Mouse (Mus musculus) adrenal gland, postnatal 4 days (tissue): ENCODE measurements around the gene Kank1. TPM values are rescaled to one million over a fixed set of nuclear protein-coding genes. Genes with fewer than 3 reads are reported as not detected.
A peak's percentile ranks its signal among the peaks of the same experiment; 100 is the strongest.

Source experiments
- DNase-seq, 2 experiments: peaks; one replicate each; pipeline ENCODE4 v3.0.0; 2021 to 2022; ENCODE audit warnings: low spot score in 2 of 2, mixed read lengths in 2 of 2
- total RNA-seq, 2 experiments: library from RNA; stranded (reverse); gene quantifications; 2 replicates each; pipeline ENCODE4 v1.2.3; 2021

Kank1 gene
- total RNA-seq, 2 experiments from 2014 or later: 33.2 to 34.3 TPM

DNA sequence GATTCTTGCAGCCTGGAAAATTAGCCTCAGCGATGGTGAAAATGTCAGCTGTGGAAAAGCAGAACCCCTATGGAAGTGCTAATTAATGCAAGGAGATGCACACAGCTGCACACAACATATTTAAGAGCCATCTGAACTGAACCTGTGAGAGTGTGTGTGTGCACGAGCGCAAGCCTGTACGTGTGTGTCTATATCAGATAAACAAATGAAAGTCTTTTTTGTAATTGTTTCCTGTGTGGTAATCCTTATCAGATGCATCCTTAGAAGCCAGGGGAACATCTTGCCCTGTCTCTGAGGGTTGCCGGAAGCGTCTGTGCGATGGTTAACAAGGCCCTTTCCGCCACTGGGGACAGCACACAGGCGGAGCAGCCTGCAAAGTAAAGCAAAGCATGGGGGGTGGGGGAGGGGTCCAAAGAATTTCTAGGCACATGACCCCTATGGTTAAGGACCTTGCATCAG lies 123.8 kb downstream of the Kank1 start:
- DNase-seq: no peak

DNA sequence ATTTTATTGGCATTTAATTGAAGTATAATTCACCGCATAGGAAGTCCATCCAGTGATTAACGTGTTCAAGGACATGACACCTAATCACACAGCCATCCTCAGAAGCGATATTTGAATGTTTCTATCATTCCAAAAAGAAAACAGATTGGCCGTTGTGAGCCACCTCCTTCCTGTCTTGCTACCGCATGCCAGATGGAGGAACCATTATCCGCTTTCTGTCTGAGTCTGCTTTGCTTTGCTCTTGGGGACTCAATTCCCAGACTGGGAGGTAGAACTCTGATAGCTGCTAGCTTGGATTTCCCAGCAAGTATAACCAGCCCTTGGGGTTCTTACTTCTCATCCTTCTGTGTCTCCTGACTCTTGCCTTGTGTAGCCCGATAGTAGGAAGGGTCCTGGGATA lies 125.2 kb downstream of the Kank1 start:
- DNase-seq: no peak

DNA sequence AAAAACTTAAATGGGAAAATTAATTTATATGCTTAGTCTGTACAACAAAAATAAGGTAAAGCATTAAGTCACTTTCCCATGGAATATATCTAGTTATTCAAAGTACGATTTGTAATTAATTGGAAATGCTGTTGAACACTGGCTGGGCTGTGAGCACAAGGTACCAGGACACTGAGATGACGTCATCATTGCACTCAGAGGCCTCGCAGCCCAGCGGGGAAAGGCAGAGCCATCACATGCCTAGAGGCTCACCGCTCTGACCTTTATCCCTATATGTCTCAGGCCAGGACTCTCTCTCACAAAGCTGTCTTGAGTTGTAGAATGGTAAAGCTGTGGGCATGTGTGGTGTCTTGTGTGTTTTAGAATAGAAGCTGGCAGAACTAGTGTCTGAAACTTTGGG lies 128.9 kb downstream of the Kank1 start:
- DNase-seq: no peak

DNA sequence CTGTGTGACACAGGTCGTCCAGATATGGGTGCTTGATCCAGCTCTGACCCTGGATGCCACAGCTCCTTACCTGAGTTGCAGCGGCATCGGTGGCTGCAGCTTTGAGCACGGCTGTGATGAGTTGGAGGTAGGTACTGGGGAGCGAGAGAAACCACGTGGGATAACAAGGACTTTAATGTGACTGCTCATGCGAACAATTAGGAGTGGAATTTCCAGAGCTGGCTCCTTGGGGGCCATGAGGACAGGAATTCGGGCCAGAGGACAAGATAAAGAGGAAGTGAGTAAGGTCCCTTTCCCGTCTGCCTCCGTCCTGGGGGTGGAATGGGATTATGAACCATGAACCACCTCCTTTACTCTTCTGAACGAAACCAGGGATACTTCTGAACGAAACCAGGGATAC lies 129.8 kb downstream of the Kank1 start:
- DNase-seq: no peak

DNA sequence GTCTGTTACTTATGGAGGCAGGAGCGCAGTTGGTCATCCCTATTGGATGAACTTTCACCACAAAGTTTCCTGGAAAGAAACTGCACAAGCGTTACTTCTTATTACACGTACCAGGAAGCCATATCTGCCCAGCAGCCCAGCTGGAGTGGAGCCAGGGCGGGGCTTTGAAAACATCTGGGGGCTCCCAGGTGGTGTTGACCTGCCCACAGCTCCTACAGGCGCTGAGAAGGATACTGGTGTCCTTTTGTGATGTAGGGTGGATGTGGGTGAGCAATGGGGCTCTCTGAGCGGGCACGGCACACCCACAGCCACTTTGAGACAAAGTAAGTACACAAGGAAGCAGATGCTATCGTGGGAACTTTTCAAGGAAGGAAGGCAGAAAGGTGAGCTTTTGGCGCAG lies 133.7 kb downstream of the Kank1 start:
- DNase-seq: no peak

DNA sequence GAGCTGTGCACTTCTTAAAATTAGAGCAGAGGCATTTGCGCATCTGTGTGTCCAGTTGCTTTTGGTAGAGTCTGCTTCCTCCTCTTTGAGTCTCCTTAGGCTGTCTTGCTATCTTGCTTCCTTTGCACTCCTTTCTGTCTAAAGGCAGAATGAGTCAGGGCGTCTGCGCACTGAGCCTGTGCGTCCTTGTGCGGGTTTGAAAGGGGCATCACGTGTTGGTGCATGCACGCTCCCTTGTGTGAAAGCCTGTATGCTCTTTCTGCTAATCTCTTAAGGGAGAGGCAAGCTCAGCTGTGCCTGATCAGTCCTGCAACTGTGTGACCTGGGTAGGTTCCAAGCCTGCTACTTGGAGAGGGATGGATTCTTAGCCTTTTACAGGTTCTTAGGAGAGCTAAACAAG lies 136.0 kb downstream of the Kank1 start:
- DNase-seq: no peak

DNA sequence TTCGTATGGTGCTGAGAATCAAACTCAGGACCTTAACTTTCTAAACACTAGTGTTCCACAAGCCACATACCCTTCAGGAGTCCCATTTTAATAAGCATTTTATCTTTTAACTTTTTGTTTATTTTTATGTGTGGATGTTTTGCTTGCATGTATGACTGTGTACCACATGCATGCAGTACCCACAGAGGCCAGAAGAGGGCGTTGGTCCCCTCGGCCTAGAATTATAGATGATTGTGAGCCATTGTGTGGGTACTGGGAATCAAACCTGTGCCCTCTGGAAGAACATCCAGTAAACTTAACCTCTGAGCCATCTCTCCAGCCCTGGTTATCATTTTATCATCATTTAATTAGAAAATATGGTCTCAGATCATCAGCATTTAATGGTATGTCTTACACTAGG lies 136.8 kb downstream of the Kank1 start:
- no peak for DNase-seq

DNA sequence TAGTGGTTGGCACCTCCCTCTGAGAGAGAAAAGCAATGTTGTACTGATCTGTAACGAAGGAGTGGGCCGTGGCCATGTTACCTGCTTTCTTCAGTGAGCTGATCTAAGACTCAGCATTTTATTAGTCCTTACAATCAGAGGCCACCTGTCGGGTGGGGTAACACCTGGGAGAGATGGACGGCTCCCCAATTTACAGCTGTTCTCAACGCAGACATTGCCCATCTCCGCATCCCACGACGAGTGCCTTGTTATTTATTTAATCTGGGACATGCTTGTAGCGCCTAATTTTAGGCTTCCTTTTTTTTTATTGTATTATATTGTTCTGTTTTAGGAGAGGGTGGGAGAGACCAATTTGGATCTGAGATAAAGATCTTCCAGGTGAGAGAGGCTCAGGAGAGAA lies 137.4 kb downstream of the Kank1 start:
- DNase-seq: no peak

DNA sequence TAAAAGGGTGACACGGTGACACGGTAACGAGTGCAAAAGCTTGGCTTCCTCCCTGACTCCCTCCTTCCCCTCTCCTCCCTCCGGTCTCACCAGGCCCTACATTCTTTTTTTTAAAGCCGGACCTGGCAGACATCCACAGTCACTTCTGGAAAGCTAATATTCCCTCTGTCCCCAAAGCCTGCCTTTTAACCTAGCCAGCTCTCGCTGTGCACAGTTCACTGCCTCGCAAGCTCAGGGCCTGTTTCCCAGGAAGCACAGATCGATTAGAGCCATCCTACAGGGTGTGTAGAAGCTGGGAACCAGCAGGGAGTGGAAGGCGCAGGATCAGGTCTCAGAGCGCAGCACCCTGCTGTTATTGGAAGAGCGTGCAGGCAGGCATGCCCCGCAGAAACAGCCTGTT lies 138.2 kb downstream of the Kank1 start:
- no peak for DNase-seq

DNA sequence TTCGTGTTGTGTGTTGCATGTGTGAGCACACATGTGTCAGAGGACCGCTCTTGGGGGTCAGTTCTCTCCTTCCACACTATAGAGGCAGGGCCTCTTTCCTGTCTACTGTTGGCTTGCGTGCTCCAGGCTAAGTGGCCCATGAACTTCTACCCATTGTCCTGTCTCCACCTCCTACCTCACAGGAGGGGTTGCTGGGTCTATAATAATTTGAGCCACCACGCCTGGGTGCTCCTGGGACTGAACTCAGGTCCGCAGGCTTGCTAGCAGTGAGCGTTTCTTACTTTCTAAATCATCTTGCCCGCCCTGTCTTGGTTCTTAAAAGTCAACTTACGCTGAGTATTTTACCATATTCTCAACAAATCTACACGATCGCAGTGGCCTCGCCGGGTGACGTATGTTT lies 140.1 kb downstream of the Kank1 start:
- DNase-seq: no peak

DNA sequence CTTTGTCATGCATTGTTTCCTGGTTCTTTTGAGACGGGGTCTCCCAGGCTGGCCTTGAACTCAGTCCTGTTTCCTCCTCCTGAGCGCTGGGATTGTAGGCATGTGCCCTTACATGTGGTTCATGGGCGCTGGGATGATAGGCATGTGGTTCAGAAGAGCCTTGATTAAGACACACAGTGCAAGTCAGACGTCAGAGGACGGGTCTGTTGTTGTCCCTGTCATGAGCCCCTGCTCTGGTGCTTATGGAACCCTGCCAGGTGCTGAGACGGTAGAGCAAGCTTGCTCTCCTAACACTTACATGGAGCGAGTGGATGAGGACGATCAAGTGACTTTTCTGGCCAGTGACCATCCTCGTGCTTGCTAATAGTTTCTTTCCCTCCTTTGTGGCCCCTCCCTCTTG lies 143.9 kb downstream of the Kank1 start:
- no peak for DNase-seq

DNA sequence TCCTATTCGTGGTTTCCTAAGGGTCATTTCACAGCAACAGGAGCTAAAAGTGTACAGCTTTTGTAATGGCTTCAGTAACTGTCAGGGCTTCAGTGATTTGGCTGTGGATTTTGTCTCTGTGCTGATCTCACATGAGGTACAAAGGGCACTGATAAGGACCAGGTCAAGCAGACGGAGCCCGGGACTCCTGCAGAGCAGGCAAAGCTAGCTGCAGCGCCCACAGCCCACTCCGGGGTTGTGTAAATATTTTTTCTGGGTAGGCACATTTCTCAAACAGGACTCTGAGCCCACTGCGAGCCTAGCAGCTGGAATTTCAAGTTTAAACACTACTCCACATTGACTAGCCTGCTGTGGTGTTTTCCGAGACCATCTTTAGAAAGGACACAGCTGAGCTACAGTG lies 145.2 kb downstream of the Kank1 start:
- no peak for DNase-seq

DNA sequence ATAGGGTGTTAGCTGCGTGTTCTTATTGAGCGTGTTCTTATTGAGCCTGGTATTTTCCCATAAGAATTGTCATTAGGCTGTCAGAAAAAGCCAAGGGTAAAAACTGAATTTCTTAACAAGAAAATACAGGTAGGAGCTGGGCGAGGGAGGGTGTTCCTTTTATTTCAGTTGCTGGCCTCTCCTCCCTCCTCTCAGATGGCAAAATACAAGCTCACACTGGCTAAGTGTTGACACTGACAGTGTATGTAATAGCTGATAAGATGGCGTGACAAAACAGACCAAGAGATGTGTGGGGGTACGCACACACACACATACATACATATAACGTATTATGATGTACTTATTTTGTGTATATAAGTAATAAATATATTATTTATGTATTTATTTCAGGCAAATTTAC lies 145.7 kb downstream of the Kank1 start:
- no peak for DNase-seq

DNA sequence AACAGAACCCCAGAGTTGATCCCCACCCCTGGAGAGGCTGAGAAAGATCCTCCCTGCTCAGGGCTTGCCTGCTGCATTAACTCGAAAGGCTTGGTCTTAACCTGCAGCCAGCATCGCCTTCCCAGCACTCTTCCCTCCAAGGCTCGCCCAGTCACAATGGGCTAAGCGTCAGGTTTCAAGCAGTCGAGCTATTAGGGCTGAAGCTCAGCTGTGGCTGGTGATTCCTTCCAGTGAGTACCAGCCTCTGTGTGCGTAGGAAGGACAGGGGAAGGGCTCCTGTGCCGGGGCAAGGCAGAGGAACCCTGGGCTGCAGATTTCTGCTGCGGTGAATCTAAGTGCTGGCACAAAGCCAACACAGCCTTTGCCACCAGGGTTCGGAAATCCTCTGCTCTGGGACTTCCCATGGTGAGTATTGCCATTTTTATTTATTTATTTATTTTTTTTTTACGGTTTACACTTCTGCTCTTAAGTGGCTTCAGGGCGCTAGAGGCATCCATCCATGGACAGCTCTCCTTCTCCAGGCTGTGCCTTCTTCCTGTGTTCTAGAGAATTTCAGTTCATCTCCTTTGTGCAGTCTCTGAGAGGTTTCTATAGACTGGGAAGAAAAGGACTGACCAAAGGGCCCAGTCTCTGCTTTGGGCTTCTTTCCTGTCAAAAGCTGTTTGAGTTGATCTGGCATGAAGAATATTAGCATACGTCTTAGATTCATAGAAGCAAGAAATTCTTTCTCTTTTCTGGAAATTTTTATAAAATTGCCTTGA lies 146.8 kb downstream of the Kank1 start:
- DNase-seq: no peak

DNA sequence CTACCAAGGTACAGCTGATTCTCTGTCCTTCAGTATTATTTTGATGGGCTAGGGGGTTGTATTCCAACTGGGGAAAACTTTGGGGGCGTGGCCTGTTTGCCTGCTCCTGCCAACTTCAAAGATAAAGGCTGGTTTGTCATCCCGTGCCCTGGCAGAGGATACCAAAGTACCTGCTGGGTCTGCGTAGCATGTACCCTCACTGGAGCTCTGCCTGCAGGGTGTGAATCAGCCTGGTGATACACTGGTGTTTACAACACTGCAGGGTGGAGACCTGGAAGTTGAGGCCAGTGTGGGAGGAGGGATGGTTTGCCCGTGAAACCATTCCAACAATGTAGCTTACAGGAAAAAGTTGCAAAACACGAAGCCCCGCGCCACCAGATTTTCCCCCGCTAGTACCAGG lies 149.2 kb downstream of the Kank1 start:
- no peak for DNase-seq

DNA sequence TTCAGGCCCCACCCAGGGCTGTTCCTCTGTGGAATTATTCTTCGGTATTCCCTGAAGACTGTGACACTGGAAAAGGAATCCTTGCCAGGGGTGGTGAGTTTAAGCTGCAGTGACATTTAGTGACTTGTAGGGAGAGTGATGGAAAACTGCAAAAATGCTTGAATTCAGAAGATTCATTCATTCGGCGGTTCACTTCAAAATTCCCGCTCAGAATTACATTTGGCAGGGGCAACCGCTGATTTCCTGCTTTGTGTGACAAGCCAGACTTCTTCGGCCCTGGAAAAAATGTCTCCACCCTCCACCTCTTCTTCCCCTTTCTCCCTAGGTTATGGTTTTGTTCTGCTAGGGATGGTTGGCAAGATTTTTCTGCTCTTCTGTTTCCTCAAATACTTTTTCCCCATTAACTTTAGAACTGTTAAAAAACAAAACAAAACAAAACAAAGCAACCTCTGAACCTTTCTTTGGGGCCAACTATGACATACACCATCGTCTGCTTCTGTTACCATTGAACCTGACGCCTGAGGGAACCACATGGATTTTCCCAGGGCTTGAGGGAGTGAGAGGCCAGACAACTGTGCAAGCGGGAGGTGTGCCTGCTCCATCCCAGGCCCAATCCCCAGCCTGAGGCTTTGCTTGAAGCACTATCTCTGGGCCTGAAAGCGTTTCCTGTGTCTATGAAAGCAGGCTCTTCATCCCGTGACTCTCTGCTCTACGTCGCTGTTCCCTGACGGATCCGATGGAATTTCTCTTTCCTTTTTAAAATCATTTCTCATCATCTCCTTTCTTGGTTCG lies 150.1 kb downstream of the Kank1 start:
- DNase-seq: no peak

DNA sequence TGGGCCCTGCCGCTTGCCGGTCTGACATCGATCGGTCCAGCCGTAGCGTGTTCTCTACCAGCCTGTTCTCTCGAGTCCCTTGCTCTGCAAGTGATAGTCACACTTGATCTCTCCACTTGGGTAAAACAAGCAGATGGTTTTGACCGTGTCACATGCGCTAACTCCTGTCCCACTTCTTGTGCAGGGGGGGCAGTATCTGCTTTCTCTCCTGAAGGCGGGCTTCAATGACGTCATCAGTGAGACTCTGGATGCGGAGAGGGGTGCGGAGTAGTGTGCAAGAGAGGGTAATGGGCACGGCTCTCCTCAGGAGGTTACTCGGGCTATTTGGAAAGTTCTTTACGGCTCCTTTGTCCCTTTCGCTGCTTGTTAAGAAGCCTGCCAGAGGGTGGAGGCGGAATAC lies 151.1 kb downstream of the Kank1 start:
- no peak for DNase-seq

DNA sequence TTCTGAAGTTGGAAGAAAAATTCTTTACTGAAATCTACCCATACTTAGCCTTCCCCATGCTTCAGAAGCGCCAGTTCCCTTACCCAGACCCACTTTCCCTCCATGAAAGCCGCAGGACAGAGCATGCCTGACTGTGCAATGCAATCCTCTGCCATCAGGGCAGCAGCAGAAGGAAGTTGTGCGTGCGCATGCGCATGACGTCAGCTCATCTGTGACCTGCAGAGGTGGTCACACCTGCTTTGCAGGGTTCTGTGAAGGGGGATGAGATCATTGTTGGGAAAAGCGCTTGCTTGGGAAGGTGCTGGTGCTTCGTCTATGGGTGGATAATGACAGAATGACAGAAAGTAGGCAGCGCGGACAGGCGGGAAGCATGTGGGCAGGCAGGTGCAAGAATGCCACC lies 155.4 kb downstream of the Kank1 start:
- DNase-seq: no peak

DNA sequence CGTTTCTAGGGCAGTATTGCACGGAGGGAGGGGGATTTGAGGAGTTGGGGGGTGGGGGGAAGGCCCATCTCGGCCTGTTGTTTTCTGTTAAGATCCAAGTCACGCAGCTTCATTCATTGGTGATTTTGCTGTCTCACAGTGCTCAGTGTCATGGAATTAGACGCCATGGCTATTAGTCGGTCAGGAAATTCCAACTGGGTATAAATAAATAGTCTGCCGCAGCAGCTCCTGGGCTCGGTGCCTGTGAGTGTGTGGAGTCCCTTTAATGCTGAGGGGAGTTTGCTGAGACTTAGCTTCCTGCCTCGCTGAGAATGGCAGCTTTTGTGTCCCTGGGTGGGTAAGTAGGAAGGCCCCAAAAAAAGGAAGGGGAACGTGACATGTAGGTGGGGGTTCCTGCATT lies 158.3 kb downstream of the Kank1 start:
- DNase-seq: no peak

DNA sequence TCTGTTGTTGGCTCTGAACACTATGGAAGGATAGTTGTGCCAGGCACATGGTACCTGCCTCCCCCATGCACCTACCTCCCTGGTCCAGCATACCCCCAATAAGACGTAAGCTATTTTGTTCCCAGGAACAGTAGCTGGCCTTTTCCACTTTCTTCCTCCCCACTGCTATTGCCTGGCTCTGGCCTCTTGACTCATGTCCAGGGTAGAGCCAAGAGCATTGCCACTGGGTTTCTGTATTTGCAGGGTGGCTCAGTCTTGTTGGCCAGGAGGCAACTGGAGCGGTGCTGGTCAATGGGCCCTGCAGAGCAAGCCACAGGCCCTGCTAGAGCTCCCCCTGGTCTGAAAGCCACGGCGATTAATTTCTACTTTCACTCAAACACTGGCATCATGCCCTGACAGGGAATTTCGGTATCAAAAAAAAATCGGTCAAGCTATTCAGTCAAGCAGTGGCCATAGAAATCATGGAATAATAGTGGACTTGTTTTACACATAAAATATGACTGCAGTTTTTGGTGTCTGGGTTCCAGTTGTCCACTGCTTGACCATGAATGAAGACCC lies 160.0 kb downstream of the Kank1 start:
- no peak for DNase-seq

DNA sequence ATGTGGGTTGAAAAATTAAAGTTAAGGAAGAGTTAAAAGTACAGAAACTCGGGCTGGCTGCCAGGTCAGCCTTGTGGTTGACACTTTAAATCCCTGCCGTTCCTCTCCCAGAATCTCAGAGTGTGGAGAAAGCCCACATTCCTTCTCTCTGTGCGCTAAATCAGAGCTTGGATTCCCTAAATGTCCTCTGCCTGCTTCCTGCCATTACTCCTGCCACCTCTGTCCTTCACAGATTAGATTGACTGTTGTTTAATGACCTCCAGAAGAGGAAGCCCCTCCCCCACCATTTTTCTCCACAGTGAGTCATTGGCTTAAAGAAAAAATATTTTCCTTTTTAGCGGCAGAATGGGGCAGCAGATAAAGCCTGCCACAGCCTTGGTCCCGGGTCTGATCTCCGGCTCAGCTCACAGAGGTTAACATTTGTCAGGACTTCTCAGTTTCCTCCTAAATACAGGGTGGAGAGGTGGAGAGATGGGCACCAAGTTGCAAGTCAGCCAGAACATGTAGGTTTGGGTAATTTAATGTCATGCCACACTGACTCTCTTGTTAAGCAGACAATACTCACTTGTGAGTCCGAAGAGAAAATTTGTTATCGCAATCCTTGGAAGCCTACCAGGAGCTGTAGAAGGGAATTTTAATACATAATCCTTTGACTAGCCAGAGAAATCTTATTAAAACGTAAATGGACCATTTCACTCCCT lies 162.9 kb downstream of the Kank1 start:
- peak in 1 of 2 experiments; percentile 53 for DNase-seq
